Mouse (Mus musculus): Measurements from ENCODE around the gene Pex3.

Pex3 gene

DNA sequence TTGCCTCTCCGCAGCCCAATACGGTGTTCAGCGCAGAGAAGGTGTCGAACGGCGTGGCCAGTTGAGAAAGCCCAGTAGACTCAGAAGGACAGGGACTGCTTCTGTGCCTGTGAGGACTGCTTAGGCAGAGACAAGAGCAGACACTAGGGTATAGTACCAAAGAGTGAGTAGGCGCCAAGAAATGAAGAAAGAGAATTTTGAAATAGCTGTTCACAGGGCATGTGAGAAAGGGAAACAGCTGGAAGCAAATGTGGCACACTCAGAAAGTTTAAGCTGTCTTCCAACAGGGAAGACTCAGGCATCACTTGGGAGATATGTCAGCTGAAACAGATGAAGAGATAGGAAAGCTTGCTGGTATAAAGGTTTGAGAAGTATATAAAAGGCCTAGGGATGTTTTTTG is 16.2 kb downstream of the Pex3 start:
- DNase-seq (ENCODE audit: low read depth, low spot score): no peak

GRCm38 (mm10) chr10:13534751-13535150 is 18.2 kb downstream of the Pex3 start:
- DNase-seq (ENCODE audit: low read depth, low spot score): no peak

DNA sequence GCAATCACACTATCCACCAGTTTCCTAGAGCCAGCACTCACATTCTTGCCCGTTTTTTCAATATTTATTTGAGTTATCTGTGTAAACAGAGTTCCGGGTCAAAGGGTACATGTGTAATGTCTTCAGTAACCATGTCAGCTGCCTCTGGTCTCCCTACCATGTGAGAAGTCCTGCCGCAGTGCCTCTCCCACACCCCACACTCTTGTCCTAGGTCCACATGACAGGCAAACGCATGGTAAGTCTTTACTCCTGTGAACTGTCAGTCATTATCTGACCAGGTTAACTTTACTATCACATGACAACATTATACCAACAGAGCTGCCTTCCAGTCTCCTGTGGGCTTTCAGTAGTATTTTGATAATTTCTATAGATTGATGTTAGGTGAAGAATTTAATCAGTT is 24.8 kb downstream of the Pex3 start:
- DNase-seq (ENCODE audit: low read depth, low spot score): no peak

GRCm38 (mm10) chr10:13521857-13522256 is 31.1 kb downstream of the Pex3 start:
- no peak for DNase-seq (ENCODE audit: low read depth, low spot score)

DNA sequence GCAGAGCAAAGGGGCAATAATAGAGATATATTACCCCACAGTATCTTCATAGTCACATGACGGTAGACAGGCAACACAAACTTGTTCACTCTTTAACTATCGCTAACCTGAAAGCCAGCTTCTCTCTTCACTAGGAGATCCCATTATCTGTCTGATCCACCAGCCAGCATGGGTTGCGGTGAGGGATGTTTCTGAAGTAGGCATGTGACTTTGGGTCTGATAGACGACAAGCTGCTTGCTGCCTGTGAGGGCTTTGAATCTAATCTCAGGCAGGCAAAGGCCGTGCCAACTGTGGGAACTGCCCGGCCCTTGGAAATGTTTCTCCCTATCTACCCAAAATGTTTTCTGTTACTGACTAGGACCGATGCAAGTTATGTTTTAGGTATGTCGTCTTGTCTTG is 50.6 kb downstream of the Pex3 start:
- no peak for DNase-seq (ENCODE audit: low read depth, low spot score)

GRCm38 (mm10) chr10:13501533-13501932 is 51.4 kb downstream of the Pex3 start:
- peak; percentile 7 for DNase-seq (ENCODE audit: low read depth, low spot score)

DNA sequence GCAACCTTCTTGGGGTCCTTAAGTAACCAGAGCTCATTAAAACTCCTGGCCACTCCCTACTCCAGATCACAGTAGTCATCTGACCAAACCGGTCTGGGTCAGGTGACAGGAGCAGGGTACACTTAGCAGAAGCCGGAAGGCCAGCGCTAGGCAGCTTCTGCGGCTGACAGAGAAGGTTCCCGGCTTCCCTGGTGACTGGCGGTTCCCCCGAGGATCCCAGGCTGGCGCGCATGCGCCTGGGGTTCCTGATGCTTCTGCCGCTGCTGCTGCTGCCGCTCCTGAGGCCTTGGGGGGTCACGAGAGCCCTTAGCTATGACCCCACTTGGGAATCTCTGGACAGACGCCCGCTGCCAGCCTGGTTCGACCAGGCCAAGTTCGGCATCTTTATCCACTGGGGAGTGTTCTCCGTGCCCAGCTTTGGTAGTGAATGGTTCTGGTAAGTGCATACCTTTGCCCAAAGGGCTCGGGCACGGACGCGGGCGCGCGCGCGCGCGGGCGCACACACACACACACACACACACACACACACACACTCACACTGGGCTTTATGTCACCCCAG is 51.9 kb downstream of the Pex3 start:
- peak; percentile 77 for DNase-seq (ENCODE audit: low read depth, low spot score)

DNA sequence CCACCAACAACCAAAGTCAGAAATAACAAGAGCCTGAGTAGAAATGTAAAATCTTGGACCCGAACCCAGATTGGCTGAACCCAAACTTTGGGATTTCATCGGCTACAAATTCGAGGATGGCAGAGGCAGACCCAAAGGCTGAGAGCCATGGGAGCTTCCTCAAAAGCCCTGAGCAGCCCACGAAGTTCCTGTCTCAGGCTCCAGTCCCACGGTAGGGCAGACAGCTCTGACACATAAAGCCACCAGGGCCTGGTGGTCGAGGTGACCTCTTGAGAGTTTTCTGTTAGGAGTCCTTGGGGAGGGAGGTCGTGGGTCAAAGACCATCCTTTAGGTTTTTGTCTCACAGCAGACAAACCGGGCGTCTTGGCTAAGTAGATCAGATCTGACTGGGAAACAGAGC is 52.5 kb downstream of the Pex3 start:
- DNase-seq (ENCODE audit: low read depth, low spot score): peak; percentile 4

DNA sequence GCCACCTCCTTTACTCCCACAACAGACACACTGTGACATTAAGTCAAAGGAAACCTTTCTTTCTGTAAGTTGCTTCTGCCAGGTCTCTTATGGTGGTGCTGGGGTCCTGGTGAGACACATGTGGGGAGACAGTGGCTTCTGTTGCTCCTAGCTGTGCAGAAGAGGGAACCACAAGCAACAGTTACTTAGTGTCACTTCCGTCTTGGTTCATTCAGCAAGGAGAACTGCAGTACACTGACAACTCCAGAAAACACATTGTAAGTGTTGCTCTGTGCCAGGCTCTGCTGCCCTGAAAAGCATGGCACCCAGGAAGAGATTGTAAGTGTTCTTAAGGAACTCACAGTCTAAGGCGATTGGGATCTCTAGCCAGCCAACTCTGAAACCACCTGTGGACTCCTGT is 53.6 kb downstream of the Pex3 start, which contains the start of gene Fuca2:
TSS of gene Fuca2 (plus strand) at position 210 of the 400 bp plus-strand sequence.
- DNase-seq (ENCODE audit: low read depth, low spot score): no peak

DNA sequence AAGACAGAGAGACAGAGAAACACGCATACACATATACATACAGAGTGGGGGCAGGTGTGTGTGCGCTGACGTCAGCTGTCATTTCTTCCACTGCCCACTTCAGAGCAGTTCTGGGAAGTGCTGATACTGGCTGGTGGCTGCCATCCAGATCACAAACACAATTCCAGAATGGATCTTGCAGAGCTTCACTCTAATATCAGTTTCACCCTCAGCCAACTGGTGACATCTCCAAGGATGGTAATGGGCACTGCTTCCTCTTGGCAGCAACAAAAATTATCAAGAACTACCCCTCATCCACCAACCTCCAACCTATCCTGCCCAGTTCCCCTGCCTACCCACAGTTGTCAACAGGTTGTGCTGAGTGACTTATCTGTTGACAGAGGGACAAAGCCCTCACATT is 56.6 kb downstream of the Pex3 start:
- no peak for DNase-seq (ENCODE audit: low read depth, low spot score)

- DNase-seq (ENCODE audit: low read depth, low spot score): no peak
Measured at GRCm38 (mm10) chr10:13493978-13494686, 58.8 kb downstream of the Pex3 start.

DNA sequence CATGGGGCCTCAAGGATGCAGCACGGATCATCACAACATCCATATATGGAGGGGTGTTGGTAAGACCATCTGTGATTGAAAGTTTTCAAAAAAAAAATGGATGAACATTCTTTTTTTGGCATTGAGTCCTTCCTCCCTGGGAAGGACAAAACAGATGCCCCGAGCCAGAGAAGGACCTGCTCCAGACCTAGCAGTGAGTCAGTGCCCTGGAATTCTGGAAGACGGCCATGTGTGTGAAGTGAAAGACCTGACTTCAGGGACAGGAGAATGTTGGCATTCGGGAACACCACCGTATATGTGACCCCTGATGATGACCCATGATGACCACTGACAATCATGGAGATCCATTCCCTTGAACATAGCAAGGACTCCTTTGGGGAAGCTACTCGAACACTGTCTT is 63.3 kb downstream of the Pex3 start:
- peak; percentile 76 for DNase-seq (ENCODE audit: low read depth, low spot score)

GRCm38 (mm10) chr10:13485958-13486357 is 67.0 kb downstream of the Pex3 start:
- no peak for DNase-seq (ENCODE audit: low read depth, low spot score)

GRCm38 (mm10) chr10:13479341-13479740 is 73.6 kb downstream of the Pex3 start:
- no peak for DNase-seq (ENCODE audit: low read depth, low spot score)

DNA sequence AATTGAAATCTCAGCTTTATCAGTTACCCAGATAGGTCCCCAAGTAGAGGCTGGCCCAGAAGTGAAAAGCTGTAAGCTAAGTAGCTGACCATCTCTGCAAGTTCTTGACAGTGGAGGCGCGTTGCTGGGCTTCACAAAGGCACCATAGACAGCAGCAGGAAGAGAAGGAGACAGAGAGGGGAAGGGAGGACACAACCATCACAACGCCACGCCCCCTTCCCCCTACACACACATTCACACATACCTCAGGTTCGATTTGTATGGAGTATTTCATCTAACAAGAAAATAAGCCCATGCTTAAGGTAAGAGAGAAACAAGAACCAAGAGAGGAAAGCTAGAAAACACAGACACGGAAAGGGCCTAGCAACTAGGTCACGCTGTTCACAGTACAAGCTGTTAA is 77.8 kb downstream of the Pex3 start:
- no peak for DNase-seq (ENCODE audit: low read depth, low spot score)

GRCm38 (mm10) chr10:13474568-13474955 is 78.4 kb downstream of the Pex3 start:
- no peak for DNase-seq (ENCODE audit: low read depth, low spot score)
